Mouse (Mus musculus): ENCODE data around the gene Safb2. TPM values are rescaled to one million over a fixed set of nuclear protein-coding genes. Genes with fewer than 3 reads are reported as not detected.

Safb2 gene
- total and polyA plus RNA-seq, 3 experiments = 36.8 to 47.5 (median 43.1) TPM

- WGBS = 86% methylated on average over 9 of the region's 9 CpGs
- H3K4me3 ChIP-seq = no peak overlapping the region
- no peaks in the 10 kb centered on the region for H3K36me3 ChIP-seq (ENCODE audit: control insufficient read depth, insufficient read depth, low read length)
- H3K4me1 ChIP-seq (ENCODE audit: control insufficient read depth, insufficient read depth, low read length) = peaks cover 6% of the 10 kb centered on the region
- H3K79me2 ChIP-seq (replicated peaks; ENCODE audit: control insufficient read depth, insufficient read depth, low read length) = no peaks in the 10 kb centered on the region
- TF ChIP-seq CTCF (IDR thresholded peaks at IDR 0.05) (no peak), EP300 (IDR thresholded peaks at IDR 0.05; ENCODE audit: insufficient read depth, low read depth, low read length) (no peak), POLR2A (IDR thresholded peaks at IDR 0.05; ENCODE audit: insufficient read depth, low read depth, low read length) (no peak)
- DNase-seq = peak in 1 of 2 experiments; percentile 22
- no peaks in the 10 kb centered on the region for H3K27me3 ChIP-seq (ENCODE audit: control insufficient read depth, insufficient read depth, low read length)
- intact Hi-C loops (cut with DNase I) = no loop called here
- no peak overlapping the region for H3K9ac ChIP-seq (ENCODE audit: low read depth, low read length)
- H3K27ac ChIP-seq = no peak overlapping the region
These were observed 21.0 kb upstream of the Safb2 start for GRCm38 (mm10) chr17:56605431-56605830.

- Histone ChIP-seq H3K4me3 (no peak overlapping the region), H3K27me3 (ENCODE audit: control insufficient read depth, insufficient read depth, low read length) (no peaks in the 10 kb centered on the region), H3K79me2 (replicated peaks; ENCODE audit: control insufficient read depth, insufficient read depth, low read length) (no peaks in the 10 kb centered on the region), H3K27ac (no peak overlapping the region), H3K9ac (ENCODE audit: low read depth, low read length) (no peak overlapping the region), H3K36me3 (ENCODE audit: control insufficient read depth, insufficient read depth, low read length) (no peaks in the 10 kb centered on the region), H3K4me1 (ENCODE audit: control insufficient read depth, insufficient read depth, low read length) (peaks cover 2% of the 10 kb centered on the region)
- WGBS = 86% methylated on average over 3 of the region's 3 CpGs
- DNase-seq = no peak
- TF ChIP-seq EP300 (IDR thresholded peaks at IDR 0.05; ENCODE audit: insufficient read depth, low read depth, low read length) (no peak), CTCF (IDR thresholded peaks at IDR 0.05) (no peak), POLR2A (IDR thresholded peaks at IDR 0.05; ENCODE audit: insufficient read depth, low read depth, low read length) (no peak)
- intact Hi-C loops (cut with DNase I) = no loop called here
These were observed 20.0 kb upstream of the Safb2 start for GRCm38 (mm10) chr17:56604422-56604821.

DNA sequence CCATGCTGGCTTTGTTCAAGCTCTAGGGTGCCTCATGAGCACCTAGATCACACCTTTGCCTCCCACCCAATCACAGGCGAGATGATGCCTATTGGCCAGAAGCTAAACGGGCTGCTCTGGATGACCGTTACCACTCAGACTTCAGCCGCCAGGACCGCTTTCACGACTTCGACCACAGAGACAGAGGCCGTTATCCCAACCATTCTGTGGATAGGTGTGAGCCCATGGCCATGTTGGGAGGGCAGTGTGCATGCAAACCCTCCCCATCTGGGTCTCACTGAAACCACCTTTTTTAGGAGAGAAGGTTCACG, 19.6 kb upstream of the Safb2 start:
- intact Hi-C loops (cut with DNase I) = no loop called here
- WGBS = 84% methylated on average over 9 of the region's 9 CpGs
- Histone ChIP-seq H3K9ac (ENCODE audit: low read depth, low read length) (no peak overlapping the region), H3K27me3 (ENCODE audit: control insufficient read depth, insufficient read depth, low read length) (no peaks in the 10 kb centered on the region), H3K4me1 (ENCODE audit: control insufficient read depth, insufficient read depth, low read length) (peaks cover 2% of the 10 kb centered on the region), H3K79me2 (replicated peaks; ENCODE audit: control insufficient read depth, insufficient read depth, low read length) (no peaks in the 10 kb centered on the region), H3K36me3 (ENCODE audit: control insufficient read depth, insufficient read depth, low read length) (no peaks in the 10 kb centered on the region), H3K4me3 (no peak overlapping the region), H3K27ac (no peak overlapping the region)
- TF ChIP-seq EP300 (IDR thresholded peaks at IDR 0.05; ENCODE audit: insufficient read depth, low read depth, low read length) = no peak
- no peak for TF ChIP-seq POLR2A (IDR thresholded peaks at IDR 0.05; ENCODE audit: insufficient read depth, low read depth, low read length)
- TF ChIP-seq CTCF (IDR thresholded peaks at IDR 0.05) = no peak
- peak in 1 of 2 experiments; percentile 17 for DNase-seq

DNA sequence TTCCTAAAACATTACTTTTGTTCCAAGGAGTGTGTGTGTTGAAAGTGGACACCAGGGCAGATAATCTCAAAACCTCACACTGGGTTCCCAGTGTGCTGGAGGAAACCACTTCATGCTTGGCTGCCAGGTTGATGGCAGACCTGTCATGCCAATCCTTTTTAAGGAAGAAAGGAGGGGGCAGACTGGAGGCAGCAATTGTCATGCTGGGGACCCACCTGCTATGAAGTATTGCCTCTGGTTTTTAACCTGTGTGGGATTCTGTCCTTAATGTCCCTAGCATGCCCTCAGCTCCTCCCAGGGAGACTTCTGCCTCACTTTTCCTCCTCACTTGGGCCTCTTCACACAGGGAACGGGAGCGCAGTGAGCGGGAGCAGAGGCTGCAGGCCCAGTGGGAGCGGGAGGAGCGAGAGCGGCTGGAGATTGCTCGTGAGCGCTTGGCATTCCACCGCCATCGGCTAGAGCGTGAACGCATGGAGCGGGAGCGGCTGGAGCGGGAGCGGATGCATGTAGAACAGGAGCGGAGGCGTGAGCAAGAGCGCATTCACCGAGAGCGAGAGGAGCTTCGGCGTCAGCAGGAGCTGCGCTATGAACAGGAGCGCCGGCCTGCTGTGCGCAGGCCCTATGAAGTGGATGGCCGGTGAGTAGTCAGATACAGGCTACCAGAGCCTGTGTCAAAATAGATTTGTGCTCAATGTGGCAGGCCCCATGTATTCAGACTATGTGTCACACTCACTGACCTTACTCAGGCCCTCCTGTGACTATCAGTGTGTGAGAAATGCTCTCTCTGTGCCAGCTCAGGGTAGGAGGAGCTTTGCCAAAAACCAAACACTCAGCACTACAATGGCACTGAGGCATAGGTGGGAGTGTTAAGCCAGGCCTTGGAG, 19.0 kb upstream of the Safb2 start:
- TF ChIP-seq EP300 (IDR thresholded peaks at IDR 0.05; ENCODE audit: insufficient read depth, low read depth, low read length) (no peak), POLR2A (IDR thresholded peaks at IDR 0.05; ENCODE audit: insufficient read depth, low read depth, low read length) (no peak), CTCF (IDR thresholded peaks at IDR 0.05) (no peak)
- peak in 1 of 2 experiments; percentile 22 for DNase-seq
- Histone ChIP-seq H3K4me1 (ENCODE audit: control insufficient read depth, insufficient read depth, low read length) (no peaks in the 10 kb centered on the region), H3K79me2 (replicated peaks; ENCODE audit: control insufficient read depth, insufficient read depth, low read length) (no peaks in the 10 kb centered on the region), H3K27ac (no peak overlapping the region), H3K4me3 (no peak overlapping the region), H3K9ac (ENCODE audit: low read depth, low read length) (no peak overlapping the region), H3K36me3 (ENCODE audit: control insufficient read depth, insufficient read depth, low read length) (no peaks in the 10 kb centered on the region), H3K27me3 (ENCODE audit: control insufficient read depth, insufficient read depth, low read length) (no peaks in the 10 kb centered on the region)
- intact Hi-C loops (cut with DNase I) = no loop called here
- WGBS = 93% methylated on average over 28 of the region's 28 CpGs

GRCm38 (mm10) chr17:56593527-56594271, 9.3 kb upstream of the Safb2 start:
- Histone ChIP-seq H3K79me2 (replicated peaks; ENCODE audit: control insufficient read depth, insufficient read depth, low read length) (peaks cover 6% of the 10 kb centered on the region), H3K27me3 (ENCODE audit: control insufficient read depth, insufficient read depth, low read length) (no peaks in the 10 kb centered on the region), H3K36me3 (ENCODE audit: control insufficient read depth, insufficient read depth, low read length) (peaks cover 5% of the 10 kb centered on the region; the same call in 1 of the 2 replicates), H3K9ac (ENCODE audit: low read depth, low read length) (no peak overlapping the region), H3K27ac (no peak overlapping the region), H3K4me3 (no peak overlapping the region), H3K4me1 (ENCODE audit: control insufficient read depth, insufficient read depth, low read length) (no peaks in the 10 kb centered on the region; the same call in none of the 2 replicates)
- TF ChIP-seq EP300 (IDR thresholded peaks at IDR 0.05; ENCODE audit: insufficient read depth, low read depth, low read length) (0 out of 2 replicates have a peak, but pooled peaks have one; percentile 3), CTCF (IDR thresholded peaks at IDR 0.05) (no peak)
- intact Hi-C loops (cut with DNase I) = no loop called here
- 54% methylated on average over 8 of the region's 8 CpGs for whole genome bisulfite sequencing
- DNase-seq = peak in 1 of 2 experiments; percentile 44

GRCm38 (mm10) chr17:56592553-56592952, 8.2 kb upstream of the Safb2 start:
- Histone ChIP-seq H3K4me1 (ENCODE audit: control insufficient read depth, insufficient read depth, low read length) (peaks cover 5% of the 10 kb centered on the region), H3K36me3 (ENCODE audit: control insufficient read depth, insufficient read depth, low read length) (peaks cover 13% of the 10 kb centered on the region; the same call in 1 of the 2 replicates), H3K4me3 (no peak overlapping the region), H3K27ac (no peak overlapping the region), H3K27me3 (ENCODE audit: control insufficient read depth, insufficient read depth, low read length) (no peaks in the 10 kb centered on the region), H3K9ac (ENCODE audit: low read depth, low read length) (no peak overlapping the region), H3K79me2 (replicated peaks; ENCODE audit: control insufficient read depth, insufficient read depth, low read length) (peaks cover 11% of the 10 kb centered on the region)
- intact Hi-C loops (cut with DNase I) = no loop called here
- TF ChIP-seq POLR2A (IDR thresholded peaks at IDR 0.05; ENCODE audit: insufficient read depth, low read depth, low read length) (no peak), CTCF (IDR thresholded peaks at IDR 0.05) (no peak), EP300 (IDR thresholded peaks at IDR 0.05; ENCODE audit: insufficient read depth, low read depth, low read length) (no peak)
- DNase-seq = no peak

All from heart, adult 2 months (tissue).